ENCODE assay signal across 9 mouse cellular contexts in genomic region chr12:91765504-91765903, GRCm38 (mm10). TPM values are rescaled to one million over a fixed set of nuclear protein-coding genes. Genes with fewer than 3 reads are reported as not detected.
DNase-seq lines count a peak whose midpoint lies in the region; ATAC-seq lines count a peak whose summit lies in the region.
"Had no signal": no experiment of that assay in that cellular context is flagged by ENCODE, and none has a peak within 500 bp of the region (broad histone marks: within the 10 kb centered on the region; RNA-seq: fewer than 3 reads in every experiment).

No protein-coding gene starts in this region.

- peak; percentile 14 for DNase-seq in adrenal gland, postnatal 14 days
- no peak for DNase-seq in adrenal gland, adult 8-10 months
- peak; percentile 39 for DNase-seq in 3134 (ENCODE audit: extremely low read depth, insufficient read length, low spot score)
- peak; percentile 46 for DNase-seq in forelimb bud, embryonic 11.5 days (ENCODE audit: low read depth, low spot score)
- DNase-seq in layer of hippocampus, postnatal 14 days (ENCODE audit: low spot score in 2 of 2) = no peak
- no peak for DNase-seq in testis, postnatal 14 days (ENCODE audit: low spot score)

- ATAC-seq in megakaryocyte progenitor cell, adult 5-6 weeks (replicated peaks; ENCODE audit: poor library complexity) = peak; percentile 48
- ATAC-seq in cerebellum, adult (ENCODE audit: insufficient number of reproducible peaks, low FRiP score, low TSS enrichment) = no peak
- ATAC-seq: intestine, embryonic 15.5 days had no signal

RNA-seq across cellular contexts. Expression of gene Ston2, which starts 22.7 kb away (rescaled TPM):
- total RNA-seq in adrenal gland, postnatal 14 days (2021) = 6.4 and 10.1 TPM in 2 replicates
- 10 to 100 TPM in 1 of 4 experiments, 1 to 10 TPM in 3; 4.6 to 10.7 (median 7.1) TPM for total RNA-seq in adrenal gland, adult 8-10 months (2022)
- total RNA-seq in megakaryocyte progenitor cell, adult 5-6 weeks (2015) = 4.5 and 10.5 TPM in 2 replicates
- total RNA-seq in megakaryocyte progenitor cell, adult 5-6 weeks (2017) = 2.4 and 5.4 TPM in 2 replicates
- total RNA-seq in layer of hippocampus, postnatal 14 days (2021) = 10 to 100 TPM; 24.7 to 33.3 TPM

Comparison
In these comparisons a context has a peak if more than half of its experiments do, and no peak if none do; other contexts are left out.
1. DNase-seq: peak in adrenal gland, postnatal 14 days (single experiment), 3134 (single experiment) and forelimb bud, embryonic 11.5 days (single experiment); none in adrenal gland, adult 8-10 months (single experiment), layer of hippocampus, postnatal 14 days (0 of 2) and testis, postnatal 14 days (single experiment).